Mouse (Mus musculus) embryo, embryonic 10 days (tissue): Measurements from ENCODE around the gene Adgra1.

Source experiments
- DNase-seq: peaks from one replicate; pipeline ENCODE4 v3.0.0-alpha.2; 2015; ENCODE audit warnings: low spot score

Gene Adgra1

DNA sequence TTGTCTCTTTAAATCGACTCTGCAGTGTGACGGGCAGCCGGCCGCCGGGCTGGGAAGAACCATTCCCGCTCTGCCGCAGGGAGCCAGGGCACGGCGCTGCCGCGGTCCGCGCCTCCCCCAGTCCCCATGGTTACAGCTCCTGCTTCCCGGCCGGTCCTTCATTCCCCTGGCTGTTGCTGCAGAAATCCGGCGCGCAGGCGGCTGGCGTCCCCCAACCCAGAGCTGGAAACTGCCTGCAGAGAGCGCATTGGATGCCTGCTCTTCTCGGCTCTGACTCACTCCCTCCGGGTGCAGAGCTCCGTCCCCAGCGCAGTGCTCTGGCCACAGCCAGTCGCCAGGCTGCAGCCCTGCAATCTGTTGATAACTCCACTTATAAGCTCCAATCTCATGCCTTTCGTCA lies at the start of gene Adgra1:
Gene Adgra1, plus strand, starts transcription at position 139 of the 400 bp plus-strand sequence.
- peak; percentile 89 for DNase-seq

DNA sequence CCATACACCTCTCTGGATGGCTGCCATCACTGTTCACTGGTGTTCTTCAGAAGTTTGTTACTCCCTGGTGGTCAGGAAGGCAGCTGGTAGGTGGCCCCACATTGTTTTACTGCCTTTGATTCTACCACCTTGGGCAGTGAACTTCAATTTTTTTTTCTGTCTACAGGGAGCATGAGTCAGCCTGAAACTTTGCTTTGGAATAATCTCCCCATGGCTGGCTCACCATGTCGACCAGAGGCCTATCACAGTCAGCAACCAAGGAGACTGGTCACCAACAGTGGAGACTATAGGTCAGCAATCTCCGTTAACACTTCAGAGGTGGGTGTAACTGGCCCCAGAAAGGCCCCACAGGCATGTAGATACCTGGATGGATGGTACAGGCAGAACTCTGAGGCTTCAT lies 46.6 kb upstream of the Adgra1 start:
- DNase-seq: no peak

DNA sequence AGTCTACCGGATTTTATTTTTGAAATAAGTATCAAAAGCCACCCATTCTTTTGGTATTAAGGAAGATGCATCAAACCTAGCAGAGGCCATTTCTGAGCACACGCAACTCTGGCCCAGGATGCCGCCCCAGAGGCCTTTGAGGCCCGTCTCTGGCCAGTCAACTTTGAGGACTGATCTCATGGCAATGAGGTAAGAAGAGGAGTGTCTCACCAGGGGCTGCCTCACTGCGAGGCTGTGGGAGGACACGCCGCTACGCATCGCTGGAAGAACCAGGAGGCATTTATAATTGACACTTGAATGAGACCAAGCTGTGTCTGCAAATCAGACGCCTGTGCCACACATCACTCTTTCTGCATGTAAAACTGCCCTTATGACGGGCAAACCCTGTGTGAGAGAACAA lies 45.0 kb upstream of the Adgra1 start:
- DNase-seq: no peak

DNA sequence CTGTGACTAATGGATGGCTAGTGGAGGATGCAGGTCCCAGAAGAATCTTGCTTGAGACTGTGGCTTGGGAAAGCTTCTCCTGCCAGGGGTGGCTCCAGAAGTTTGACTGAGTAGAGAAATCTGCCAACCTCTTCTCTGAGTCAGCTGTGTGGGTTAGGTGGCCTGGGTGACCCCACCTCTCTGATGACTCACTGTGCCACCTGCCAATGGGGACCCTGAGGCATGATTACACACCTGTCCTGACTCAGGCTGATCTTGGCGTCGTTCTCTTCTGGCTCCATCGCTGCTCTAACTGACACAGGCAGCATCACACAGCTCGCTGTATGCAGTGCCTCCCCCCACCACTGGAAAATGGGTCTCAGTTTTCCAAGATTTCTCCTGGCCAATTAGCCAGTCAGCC lies 44.3 kb upstream of the Adgra1 start:
- DNase-seq: no peak

DNA sequence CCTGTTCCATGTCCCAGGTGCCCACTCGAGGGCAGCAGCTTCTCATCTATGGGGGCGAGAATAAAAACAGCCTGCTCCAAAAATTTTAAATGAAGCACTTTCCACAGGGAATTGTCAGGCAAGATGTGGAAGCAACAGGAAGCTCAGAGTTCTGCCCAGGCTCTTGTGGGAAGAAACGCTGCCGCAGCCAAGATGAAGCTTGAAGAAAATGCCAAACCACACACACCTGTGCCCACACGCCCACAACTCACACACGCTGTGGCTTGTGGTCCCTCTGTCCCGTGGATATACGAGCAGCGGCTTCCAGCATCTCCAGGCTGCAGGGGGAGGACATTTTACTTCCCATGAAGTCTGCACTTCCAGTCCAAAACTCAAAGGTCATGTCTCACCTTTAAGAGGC lies 42.4 kb upstream of the Adgra1 start:
- DNase-seq: no peak

DNA sequence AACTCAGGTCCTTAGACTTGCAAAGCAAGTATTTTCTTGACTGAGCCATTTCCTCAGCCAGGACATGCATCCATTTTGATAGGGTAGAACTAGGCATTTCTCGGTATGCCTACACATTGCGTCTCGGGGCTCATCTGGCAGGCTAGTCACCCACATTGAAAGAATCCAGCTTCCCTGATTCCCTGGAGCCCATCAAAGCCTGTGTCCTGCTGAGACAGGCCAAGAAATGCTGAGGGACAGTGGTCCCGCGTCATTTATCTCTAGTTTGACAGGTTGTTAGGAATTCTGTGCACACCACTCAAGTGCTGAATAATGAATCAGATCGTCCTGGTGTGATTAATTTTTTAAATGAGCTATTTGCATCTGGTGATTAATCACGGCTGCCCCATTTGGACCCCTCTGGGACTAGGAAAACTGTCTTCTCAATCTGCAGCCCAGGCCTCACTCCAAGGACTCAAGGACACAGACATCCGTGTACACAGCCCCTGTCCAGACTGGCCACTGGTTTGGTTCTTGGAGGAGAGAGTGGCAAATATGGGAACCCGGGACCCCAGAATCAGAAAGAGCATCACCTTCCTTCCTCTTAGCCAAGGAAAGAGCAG lies 38.9 kb upstream of the Adgra1 start:
- DNase-seq: no peak

DNA sequence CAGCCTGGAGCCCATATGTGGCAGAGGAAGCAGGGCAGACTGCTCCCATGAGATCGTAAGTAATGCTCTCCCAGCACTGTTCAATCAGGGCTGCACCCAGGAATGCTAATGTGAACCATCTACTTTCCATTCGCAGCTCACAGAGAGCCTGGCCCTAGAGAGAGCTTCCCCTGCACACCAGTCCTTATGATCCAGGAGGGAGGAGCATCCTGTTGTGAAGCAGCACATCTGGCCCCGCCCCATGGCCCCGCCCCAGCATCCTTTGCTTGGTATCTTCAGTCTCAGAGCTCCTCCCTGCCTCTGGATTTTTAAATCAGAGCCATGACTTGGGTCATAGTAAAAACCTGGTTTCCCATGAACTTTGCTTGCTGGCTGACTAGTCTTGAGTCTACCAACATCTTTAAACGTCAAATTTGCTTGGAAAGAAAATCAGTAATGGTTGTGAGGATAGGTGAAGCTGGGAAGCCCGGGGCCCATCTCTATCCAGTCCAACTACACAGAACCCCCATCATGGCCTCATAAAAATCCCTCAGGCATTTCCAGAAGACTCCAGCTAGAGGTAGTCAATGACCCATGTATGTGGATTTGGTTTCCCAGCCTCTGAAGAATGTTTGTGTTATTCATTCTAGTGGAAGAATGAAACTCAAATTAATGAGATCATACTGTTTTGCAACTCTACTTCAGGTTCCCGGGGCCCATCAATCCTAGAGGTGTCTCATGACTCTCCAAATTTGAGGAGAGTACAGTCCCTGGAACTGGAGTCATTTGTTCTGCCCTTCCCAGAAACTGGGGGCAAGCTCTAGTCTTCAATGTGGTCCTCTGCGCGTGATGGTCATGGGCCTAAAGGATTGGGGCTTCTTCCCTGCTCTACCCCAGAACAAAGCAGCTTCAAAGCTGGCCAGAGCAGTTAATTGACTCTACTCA lies 36.5 kb upstream of the Adgra1 start:
- DNase-seq: no peak

DNA sequence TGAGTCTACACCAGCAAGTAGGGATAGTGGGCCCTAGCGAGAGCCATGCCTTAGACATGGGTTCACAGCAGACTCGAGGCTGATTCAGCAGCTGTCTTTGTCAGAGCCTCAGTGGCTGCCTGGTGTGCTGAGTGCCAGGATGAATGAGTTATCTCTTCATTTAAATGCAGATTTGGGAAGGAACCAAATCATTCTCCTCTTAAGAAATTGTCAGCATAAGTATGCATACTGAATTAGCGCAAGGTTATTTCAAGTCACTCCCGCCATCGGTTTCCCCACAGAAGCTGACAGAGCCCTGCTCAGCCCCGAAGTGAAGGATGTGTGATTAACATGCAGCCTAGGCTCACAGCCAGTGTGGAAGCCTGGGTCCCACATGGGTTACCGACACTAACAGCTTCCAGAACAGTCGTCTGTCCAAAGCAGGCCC lies 27.8 kb upstream of the Adgra1 start:
- DNase-seq: no peak

DNA sequence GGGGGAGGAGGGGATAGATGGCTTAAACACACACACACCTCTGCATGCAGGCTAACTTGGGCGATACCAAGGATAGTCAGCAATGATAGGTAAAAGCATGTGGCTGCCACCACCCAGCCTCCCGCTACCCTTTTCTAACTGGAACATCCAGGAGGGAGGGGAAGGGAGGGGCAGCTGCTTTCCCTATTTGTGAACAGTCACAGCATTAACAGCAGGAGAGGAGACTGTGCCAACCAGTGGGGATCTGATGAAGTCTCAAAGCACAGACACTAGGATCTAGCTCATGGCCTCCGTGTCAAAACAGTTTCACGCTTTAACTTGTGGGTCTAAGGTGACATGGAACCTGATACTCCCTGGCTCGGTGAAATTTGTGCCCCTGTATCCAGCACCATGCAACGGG lies 23.9 kb upstream of the Adgra1 start:
- peak; percentile 17 for DNase-seq

DNA sequence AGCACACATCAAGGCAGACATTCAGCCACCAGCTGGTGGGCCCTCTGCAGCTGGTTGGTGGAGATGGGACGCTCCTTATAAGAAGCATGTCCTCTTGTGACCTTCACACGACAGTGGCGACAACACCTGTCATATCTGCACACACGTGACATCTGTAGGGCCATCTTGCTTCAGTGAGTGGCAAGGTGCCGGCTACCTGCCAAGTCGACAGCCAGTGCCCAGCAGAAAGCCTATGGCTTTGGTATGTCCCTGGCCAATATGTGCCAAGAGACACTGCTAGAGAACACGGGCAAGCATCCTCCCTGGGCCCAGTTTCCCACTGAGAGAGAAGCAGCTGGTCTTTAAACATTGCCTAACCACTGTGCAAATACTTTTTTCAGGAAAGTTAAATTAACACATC lies 22.3 kb upstream of the Adgra1 start:
- no peak for DNase-seq

DNA sequence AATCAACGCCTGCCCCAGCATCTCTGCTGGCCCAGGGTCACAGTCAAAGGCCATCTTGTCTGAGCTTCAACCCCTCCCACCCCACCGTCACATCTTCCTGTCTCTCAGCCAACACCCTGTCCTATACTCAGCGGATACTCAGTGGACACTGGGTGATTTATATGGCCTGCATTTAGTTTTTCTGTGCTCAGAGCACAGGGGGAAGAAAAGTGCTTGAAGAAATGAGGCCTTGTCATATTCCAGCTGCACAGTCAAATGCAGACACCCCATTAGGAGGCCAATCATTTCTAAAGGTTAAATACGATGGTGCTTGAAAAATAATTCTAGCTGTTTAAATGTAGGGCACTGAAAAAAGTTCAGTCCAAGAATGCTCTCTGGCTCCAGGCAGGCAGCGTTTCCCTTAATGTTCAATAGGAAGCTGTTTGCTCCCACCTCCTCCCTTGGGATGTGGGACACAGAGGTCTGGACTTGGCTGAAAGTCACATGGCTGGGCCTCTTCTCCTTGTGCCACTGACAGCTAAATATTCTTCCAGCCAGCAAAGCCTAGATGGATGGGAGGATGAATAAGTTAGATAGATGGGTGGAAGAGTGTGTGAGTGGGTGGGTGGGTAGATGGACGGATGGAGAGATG lies 20.3 kb upstream of the Adgra1 start:
- no peak for DNase-seq

DNA sequence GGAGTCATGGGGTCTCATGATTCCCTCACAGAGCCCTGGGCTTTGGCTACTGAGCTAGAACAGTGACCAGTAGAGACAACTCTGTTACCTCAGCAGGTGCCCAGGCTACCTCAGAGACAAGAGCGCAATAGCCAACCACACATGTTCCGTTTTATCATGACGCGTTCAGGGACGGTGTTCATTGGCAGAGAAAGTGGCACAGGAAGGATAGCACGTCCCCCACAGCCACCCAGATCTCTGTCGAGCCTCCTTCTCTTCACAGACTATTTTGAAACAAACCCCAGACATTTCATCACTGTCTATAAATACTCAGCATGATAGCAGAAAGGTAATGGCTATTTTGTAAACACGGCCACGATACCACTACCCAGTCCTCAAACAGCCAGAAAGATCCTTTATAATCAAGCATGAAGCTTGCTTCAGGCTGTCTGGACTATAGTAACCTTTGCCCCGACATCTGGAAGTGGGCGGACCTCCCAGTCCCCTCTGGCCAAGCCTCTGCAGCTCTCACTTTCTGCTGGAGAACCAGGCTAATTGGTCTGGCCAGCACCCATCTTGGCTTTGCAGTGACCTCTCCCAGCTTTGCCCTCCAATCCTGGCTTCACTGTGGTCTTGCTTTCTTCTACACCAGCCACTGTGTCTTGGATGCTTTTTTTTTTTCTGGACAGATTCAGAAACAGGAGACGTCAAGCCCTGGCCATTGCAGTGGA lies 11.5 kb upstream of the Adgra1 start:
- peak; percentile 33 for DNase-seq

DNA sequence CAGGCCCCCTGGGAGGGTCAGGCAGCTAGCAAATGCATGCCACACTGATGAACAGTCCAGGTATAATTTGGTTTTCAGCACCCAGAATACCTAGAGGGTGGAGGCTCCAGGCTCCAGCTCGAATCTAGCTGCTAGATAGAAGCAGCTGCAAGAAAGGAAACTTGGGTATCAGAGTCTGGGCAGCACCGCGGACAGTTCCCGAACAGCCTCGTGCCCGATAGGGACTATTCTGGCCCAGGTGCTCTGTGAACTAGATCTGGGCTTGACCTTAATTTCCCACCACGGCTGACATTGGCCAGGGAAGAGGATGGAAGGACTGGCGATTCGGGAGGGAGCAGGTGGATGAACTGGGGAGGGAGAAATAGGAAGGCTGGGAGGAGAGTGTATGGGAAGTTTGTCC lies 6.3 kb upstream of the Adgra1 start:
- peak; percentile 68 for DNase-seq

DNA sequence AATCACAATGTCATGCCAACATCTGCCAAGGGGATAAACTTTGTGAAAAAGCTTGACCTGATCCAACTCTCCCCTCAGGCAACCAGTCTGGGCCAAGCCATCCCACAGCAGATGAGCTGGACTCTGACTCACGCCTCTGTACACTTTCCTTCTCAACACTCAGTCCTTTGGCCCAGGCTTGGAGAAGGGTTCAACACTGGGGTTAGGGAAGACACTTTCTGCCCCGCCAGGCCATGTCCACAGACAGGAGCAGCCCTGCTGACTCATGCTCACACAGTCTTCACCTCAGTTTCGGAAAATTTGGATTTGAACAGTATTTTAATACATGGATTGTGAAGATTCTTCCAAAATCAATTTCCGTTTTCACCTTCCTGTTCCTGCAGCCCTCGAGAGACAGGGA lies 442 bp upstream of the Adgra1 start:
- DNase-seq: no peak

DNA sequence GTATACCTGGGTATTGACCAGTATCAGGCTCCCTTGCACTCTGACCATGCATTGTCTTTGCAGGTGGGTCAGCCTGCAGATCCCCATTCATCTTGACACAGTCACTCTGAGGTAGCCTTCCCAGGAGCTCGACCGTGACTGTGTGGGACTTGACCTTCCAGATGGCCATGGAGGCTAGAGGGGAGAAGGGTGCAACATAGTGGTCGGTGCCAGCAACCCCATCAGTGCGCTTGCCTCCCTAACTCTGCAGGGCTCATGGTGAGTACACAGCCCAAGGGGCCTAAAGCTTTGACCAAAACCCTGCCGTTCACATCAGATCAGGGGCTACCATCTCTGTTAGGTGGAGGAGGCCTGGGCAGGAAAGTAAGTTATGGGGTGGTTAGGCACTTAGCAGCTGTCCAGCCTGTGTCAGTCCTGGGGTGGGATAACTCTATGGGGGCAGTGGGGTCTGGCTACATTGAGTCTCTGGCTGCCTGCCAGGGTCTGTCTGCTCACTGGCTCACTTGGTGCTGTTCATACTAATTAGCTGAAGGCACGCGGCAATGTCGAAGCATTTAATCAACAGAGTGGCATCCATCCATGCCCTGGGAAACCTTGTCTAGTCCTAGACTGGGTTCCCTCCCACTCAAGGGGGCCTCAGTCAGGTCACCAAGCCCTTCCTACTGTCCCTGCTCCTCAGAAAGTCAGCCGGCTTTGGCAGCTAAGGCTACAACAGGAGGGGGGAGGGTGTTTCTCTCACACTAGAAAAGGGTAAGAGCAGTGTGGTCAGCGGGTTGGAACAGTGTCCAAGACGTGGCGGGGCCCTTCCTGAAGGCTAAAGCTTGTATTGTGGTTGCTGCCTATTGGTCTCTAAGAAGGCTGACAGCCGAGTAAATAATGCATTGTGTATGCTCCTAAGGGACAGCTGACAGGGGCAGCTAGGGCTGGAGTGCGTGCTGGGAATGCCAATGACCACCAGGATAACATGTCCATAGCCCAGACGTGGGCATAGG lies 1.5 kb downstream of the Adgra1 start:
- DNase-seq: peak; percentile 46

DNA sequence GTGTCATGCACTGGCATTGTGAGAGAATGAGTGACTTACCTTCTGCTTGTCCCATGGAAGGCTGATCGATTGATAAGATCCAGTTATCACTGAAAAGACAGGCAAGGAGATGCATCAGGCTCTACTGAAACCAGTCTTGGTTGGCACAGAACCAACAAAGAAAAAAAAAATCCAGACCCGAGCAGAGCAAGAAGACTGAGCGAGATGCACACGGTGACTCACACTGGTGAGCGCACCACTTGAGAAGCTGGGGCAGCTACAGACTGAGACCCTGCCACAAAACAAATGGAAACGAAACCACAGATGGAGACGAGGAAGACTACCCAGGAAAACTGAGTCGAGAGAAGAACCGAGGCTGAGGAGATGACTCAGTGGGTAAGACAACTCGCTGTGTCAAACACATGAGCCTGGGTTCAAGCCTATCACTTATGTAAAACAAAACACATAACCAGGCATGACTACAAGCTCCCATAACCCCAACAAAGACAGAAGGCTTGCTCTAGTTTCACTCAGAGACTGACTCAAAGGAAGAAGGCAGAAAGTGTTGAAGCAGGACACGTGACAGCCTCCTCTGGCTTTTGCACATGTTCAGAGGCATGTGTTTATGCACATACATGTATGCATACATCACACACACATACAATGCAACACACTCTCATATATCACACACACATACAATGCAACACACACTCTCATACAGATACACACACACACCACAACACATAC lies 6.6 kb downstream of the Adgra1 start:
- no peak for DNase-seq

DNA sequence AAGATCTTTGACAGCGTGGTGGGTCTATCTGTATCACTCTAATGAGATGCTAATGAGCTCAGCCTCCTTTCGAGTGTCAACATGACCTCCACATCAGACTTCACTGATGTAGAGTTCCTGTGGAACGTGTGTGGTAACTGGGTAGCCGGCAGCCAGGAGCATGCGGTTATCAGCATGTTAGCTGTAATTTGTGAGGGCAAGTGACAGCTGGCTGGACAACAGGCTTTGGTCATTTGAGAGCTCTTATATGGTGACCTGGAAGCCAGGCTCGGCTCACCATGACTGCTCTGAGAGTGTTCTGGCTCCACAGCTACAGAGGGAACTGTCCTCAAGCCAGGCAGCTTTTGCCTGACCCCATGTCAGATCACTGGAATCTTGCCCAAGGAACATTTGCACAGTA lies 8.4 kb downstream of the Adgra1 start:
- no peak for DNase-seq

DNA sequence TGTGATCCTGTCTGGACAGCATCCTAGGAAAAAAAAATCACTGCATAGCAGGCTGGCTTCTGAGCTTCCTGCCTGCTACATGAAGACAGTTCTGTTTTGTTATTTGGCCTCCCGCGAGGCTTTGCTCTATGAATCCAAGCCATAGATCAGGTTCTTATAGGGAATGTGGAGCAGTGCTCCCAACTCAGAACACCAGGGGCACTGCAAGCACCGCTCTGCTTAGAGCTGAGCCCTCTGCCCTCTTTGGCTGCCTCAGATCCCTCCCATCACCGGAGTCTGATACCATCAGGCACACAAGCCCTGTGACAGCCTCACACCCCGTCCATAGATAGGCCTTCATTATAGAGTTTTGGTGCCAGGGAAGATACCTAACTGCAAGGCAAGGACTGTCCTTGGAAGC lies 9.2 kb downstream of the Adgra1 start:
- no peak for DNase-seq

DNA sequence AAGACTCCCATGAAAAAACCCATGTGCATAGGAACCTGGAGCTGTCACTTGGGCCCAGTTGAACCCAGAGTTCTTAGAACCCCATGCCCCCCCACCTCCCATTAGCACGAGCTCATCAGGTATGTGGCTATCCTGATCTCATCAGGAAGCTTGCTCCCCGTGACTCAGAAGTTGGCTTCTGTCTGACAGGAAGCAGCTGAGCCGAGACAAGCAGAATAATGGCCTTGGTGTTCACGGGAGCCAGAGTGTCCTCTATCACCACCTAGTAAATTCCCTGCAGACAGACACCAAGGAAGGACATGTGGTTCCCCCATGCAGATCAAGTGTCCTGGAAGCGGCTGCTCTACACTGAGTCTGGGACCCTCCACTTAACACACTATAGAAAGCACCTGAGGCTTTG lies 9.8 kb downstream of the Adgra1 start:
- no peak for DNase-seq

DNA sequence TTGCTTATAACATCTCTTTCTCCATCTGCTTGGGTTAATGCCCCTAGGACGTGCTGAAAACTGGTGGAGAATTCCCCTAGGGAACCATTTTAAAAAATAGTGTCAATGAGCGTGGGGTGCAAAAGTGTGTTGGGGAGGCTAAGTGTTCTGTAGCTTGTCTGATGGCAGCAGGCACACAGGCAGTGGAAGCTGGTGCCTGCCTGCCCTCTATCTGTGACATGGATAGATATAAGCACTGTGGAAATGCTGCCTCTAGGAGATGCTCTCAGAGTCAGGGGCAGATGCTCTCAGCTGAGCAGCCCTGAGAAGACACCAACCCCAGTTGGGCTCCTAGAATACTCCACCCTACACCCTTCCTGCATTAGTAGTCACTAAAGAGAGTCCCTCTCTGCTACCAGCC lies 11.1 kb downstream of the Adgra1 start:
- no peak for DNase-seq

DNA sequence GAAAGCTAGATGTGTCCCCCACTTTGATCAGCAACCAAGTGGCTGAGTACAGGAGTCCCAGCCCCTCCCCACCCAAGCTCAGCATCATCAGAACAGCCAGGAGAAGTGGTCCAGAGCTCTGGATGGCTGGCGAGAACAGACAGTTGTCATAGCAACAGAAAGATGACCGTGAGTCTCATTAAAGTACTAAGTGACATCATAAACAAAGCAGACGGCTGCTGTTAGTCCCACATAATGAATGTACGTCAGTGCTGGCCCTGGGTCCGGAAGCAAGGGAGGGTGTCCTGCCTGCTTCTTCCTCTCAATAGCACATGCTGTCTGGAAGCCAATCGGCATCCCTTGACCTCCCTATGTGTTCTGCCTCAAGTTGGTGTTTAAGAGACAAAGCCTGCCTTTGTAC lies 16.2 kb downstream of the Adgra1 start:
- DNase-seq: peak; percentile 43
